Mouse (Mus musculus): Measurements from ENCODE around the gene Rsg1.

DNA sequence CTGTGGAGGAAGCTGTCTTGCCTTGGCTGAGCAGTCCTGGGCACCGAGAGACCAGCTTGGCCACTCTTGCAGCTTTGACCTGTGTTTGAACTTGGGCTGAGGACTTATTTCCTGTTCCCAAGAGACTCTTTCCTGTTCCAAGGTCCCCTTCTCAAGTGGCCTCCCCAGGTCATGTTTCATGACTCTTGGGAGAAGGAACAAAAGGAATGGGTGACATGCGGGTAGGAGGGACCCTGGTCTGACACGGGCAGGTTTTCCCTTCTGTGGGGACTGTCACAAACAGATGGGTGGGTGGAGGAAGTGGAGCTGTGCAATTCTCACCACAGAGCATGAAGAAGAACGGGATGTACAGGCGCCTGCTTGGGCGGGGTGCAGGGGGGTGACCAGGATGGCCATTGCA, 58.0 kb downstream of the Rsg1 start:
- TF ChIP-seq CTCF (IDR thresholded peaks at IDR 0.05) (no peak), EP300 (IDR thresholded peaks at IDR 0.05) (peak; percentile 81)
